Mouse (Mus musculus) embryonic facial prominence, embryonic 11.5 days (tissue): ENCODE data around the gene Agfg2. TPM values are rescaled to one million over a fixed set of nuclear protein-coding genes. Genes with fewer than 3 reads are reported as not detected.

Experiments used
- ATAC-seq: fragments of 200-750 bp; cut with Nextera tagmentation; replicated peaks from 2 replicates; pipeline ENCODE4 v1.8.0; 2017; ENCODE audit warnings: low read depth; ENCODE audit not compliant: insufficient number of reproducible peaks, low FRiP score, low TSS enrichment
- DNase-seq: peaks from one replicate; pipeline ENCODE4 v3.0.0-alpha.2; 2015; ENCODE audit warnings: low spot score
- H3K27ac ChIP-seq: fragments of 300-500 bp; sonication (generic); replicated peaks from 2 replicates; pipeline ENCODE4 v1.5.1; 2014; ENCODE audit warnings: mild to moderate bottlenecking, low read depth, low read length, control low read depth
- H3K27me3 ChIP-seq: fragments of 300-500 bp; sonication (generic); 2 replicates; pipeline ENCODE4 v1.6.1; 2014; ENCODE audit warnings: mild to moderate bottlenecking, low read length, moderate library complexity, mixed read lengths; ENCODE audit not compliant: control insufficient read depth, insufficient read depth
- H3K36me3 ChIP-seq: fragments of 300-500 bp; sonication (generic); replicated peaks from 2 replicates; pipeline ENCODE4 v1.6.1; 2014; ENCODE audit warnings: low read depth, mild to moderate bottlenecking, low read length, moderate library complexity, mixed read lengths; ENCODE audit not compliant: control insufficient read depth, insufficient read depth
- H3K4me1 ChIP-seq: fragments of 300-500 bp; sonication (generic); 2 replicates; pipeline ENCODE4 v1.6.1; 2014; ENCODE audit warnings: low read length, mixed read lengths; ENCODE audit not compliant: control insufficient read depth, insufficient read depth
- H3K4me2 ChIP-seq: fragments of 300-500 bp; sonication (generic); 2 replicates; pipeline ENCODE4 v1.6.1; 2014; ENCODE audit warnings: low read depth, mild to moderate bottlenecking, control low read depth, low read length, moderate library complexity
- H3K4me3 ChIP-seq: fragments of 300-500 bp; sonication (generic); 2 replicates; pipeline ENCODE4 v1.5.1; 2014; ENCODE audit warnings: low read depth, low read length, control low read depth
- H3K9ac ChIP-seq: fragments of 300-500 bp; sonication (generic); replicated peaks from 2 replicates; pipeline ENCODE4 v1.6.1; 2014; ENCODE audit warnings: mild to moderate bottlenecking, control low read depth, low read length
- H3K9me3 ChIP-seq: fragments of 300-500 bp; sonication (generic); replicated peaks from 2 replicates; pipeline ENCODE4 v1.6.1; 2016; ENCODE audit warnings: mild to moderate bottlenecking, low read length, inconsistent platforms, mixed read lengths; ENCODE audit not compliant: control insufficient read depth
- WGBS: fragments of 180-500 bp; shearing (Covaris S2); extraction: QIAGEN DNeasy Blood & Tissue Kit; methylation state at CpG from one replicate; pipeline ENCODE4 v1.1.7; 2014; 5-methylcytosine and 5-hydroxymethylcytosine counted together
- polyA plus RNA-seq: library from polyadenylated mRNA; unstranded; fragments of >200 nt; fragmentation: Nextera tagmentation; extraction: Ambion mirVana; gene quantifications from 2 replicates; pipeline ENCODE4 v1.2.1, GENCODE M21; 2014

Gene Agfg2
- polyA plus RNA-seq, 1 experiment from 2014 or later = 11.9 TPM

DNA sequence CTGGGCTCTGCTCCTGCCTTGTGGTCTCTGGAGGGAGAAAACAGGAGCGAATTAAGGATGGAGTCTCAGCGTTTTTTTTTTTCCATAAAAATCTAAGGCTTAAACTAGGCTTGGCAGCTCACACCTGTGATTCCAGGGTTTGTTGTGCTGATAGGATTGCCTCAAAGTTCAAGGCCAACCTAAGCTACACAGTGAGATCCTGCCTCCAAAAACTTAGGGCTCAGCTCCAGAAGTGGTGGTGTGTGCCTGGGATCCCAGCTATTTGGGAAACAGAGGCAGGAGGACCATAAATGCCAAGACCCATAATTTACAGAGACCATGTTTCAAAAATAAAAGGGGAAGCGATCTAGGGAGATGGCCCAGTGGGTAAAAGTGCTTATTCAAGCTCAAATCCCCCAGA, 75.2 kb downstream of the Agfg2 start:
- no peaks in the 10 kb centered on the region for H3K9me3 ChIP-seq
- 43% methylated on average over 3 of the region's 3 CpGs for WGBS
- no peaks in the 10 kb centered on the region for H3K27me3 ChIP-seq
- H3K9ac ChIP-seq = no peak overlapping the region
- DNase-seq = no peak
- H3K4me3 ChIP-seq = 0 out of 2 replicates have a peak overlapping the region, but pooled peaks have one; percentile 5
- 0 out of 2 replicates have a peak overlapping the region, but pooled peaks have one; percentile 1 for H3K27ac ChIP-seq
- peak overlapping the region; percentile 36 for H3K4me2 ChIP-seq
- H3K36me3 ChIP-seq = no peaks in the 10 kb centered on the region; the same call in 1 of the 2 replicates
- H3K4me1 ChIP-seq = peaks cover 16% of the 10 kb centered on the region
- ATAC-seq = no peak

DNA sequence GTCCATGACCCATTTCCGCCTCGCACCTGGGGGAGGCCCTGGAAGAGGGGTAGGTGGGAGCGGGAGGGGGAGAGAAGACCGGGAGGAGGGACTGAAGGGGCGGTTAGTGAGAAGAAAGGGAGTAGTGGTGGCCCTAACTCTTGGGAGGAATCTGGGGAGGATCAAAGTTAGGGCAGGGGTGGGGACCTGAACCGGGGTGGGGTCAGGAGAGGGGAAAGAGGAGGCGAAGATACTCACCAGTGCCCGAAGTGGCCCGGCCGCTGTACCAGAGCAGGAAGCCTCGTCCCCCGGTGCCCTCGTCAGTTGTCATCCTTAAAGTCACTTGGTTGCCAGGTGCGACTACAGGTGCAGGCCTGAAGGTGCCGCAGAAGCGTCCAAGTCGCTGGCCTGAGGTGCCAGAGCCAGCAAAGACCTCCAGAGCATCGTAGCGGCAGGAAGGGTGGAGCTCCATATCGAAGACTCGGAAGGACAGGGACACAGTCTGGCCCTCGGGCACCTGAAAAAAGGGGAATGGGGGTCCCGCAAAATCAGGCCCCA, 75.8 kb downstream of the Agfg2 start:
- Histone ChIP-seq H3K4me1 (peaks cover 16% of the 10 kb centered on the region), H3K9me3 (no peaks in the 10 kb centered on the region), H3K9ac (peak overlapping the region; percentile 32), H3K4me3 (peak overlapping the region; percentile 20; the same call in 1 of the 2 replicates), H3K4me2 (peak overlapping the region; percentile 36), H3K27ac (0 out of 2 replicates have a peak overlapping the region, but pooled peaks have one; percentile 1), H3K27me3 (no peaks in the 10 kb centered on the region), H3K36me3 (no peaks in the 10 kb centered on the region; the same call in 1 of the 2 replicates)
- 14% methylated on average over 23 of the region's 23 CpGs for WGBS
- DNase-seq = no peak
- no peak for ATAC-seq

DNA sequence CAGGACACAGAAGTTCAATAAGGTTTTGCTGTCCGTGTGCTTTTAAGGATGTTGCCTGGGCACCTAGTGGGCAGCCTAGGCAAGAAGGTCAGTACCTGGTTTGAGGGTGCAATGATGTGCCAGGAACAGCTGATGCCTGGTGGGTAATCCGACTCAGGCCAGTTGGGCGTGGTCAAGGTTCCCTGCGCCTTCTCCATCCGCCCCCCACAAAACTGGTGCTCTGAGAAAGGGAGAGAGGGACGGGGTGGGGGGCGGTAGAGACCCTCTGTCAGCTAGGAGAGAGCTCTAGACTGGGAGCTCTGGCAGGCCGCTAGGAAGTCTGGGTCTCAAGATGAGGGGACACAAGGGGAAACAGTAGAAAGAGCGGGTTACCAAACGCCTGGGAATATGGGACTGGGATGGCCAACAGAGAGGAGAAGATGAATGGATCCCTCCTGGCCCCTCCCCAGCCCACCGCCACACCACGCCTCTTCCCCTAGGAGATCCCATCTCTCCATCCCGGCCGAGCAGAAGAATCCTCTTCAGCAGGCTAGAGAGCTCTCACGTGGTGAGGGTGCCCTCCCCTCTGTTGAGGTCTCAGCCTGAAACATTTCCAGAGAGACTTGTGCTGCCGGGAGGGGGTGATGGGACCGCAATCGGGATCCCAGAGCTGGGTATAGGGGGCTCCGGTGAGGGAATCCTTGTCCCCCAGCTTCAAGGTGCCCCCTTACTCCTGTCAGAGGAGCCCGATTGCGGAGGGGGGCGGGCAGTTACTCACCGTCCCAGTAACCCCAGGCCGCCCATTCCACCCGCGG, 76.5 kb downstream of the Agfg2 start:
- DNase-seq = no peak
- no peak overlapping the region for H3K27ac ChIP-seq
- no peak for ATAC-seq

DNA sequence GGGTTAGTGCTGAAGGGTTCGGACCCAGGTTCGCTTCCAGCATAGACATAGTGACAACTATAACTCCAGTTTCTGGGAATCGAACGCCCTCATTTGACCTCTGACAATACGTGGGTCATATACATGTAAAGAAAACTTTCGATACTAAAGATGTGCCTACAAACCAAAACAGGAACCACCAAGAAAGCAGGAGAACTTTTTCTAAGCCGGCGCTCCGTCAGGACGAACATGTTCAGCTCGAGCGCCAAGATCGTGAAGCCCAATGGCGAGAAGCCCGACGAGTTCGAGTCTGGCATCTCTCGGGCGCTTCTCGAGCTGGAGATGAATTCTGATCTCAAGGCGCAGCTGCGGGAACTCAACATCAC, 83.2 kb downstream of the Agfg2 start:
- H3K27ac ChIP-seq = no peak overlapping the region
- 0% methylated on average over 22 of the region's 22 CpGs for WGBS
- H3K9me3 ChIP-seq = no peaks in the 10 kb centered on the region
- H3K27me3 ChIP-seq = no peaks in the 10 kb centered on the region
- peak overlapping the region; percentile 59 for H3K4me2 ChIP-seq
- DNase-seq (peak; percentile 58), ATAC-seq (no peak)
- no peaks in the 10 kb centered on the region for H3K4me1 ChIP-seq
- peak overlapping the region; percentile 64 for H3K4me3 ChIP-seq
- peak overlapping the region; percentile 39 for H3K9ac ChIP-seq
- H3K36me3 ChIP-seq = no peaks in the 10 kb centered on the region

More for the DNA sequence above, 76.5 kb downstream of the Agfg2 start:
- no peaks in the 10 kb centered on the region; the same call in 1 of the 2 replicates for H3K36me3 ChIP-seq
- H3K4me3 ChIP-seq = peak overlapping the region; percentile 20
- H3K9ac ChIP-seq = peak overlapping the region; percentile 32
- H3K4me2 ChIP-seq = peak overlapping the region; percentile 36
- H3K9me3 ChIP-seq = no peaks in the 10 kb centered on the region
- peaks cover 16% of the 10 kb centered on the region for H3K4me1 ChIP-seq
- 18% methylated on average over 26 of the region's 26 CpGs for WGBS
- no peaks in the 10 kb centered on the region for H3K27me3 ChIP-seq

DNA sequence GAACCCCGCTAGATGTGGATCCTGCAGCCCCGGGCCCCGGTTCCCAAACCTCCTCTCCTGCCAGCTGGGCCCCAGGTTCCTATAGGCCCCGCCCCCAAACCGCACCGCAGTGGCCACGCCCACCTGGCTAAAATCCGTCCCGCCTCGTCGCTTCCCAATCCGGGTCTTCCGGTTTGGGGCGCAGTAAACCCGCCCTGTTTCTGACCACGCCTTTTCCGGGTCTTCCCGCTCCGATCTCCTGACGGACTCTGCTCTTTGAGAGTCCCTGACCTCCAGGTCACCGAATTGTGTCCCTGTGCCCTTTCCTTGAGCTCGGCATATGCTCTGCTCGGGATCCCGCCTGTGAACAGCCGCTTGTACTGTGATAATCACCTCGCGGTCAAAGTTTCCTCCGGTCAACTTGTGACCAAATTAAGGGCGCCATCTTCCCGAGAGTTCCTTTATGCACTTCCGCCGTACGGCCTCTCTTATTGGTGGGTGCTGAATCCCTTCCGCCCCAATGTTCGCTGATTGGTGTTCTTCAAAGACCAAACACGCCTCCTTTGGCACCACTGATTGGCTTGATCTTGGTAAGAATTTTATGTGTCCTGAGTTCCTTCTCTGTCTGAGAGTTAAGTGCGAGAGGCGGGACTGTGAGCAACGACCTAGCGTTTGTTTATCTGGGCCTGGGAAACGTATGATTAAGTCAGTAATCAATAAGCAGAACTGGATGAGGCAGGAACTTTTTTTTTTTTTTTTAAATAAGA, 83.7 kb downstream of the Agfg2 start, which contains the start of gene Mospd3:
Gene Mospd3 (minus strand): TSS at position 440 of the 746 bp plus-strand sequence.
- DNase-seq (peak; percentile 98), ATAC-seq (peak; percentile 94)
- H3K27me3 ChIP-seq = no peaks in the 10 kb centered on the region
- H3K9ac ChIP-seq = peak within 1 kb of the TSS; percentile 61
- H3K9me3 ChIP-seq = no peaks in the 10 kb centered on the region
- no peaks in the 10 kb centered on the region for H3K36me3 ChIP-seq
- WGBS = under 1% methylated on average over 41 of the region's 41 CpGs
- peak within 1 kb of the TSS; percentile 64 for H3K4me3 ChIP-seq
- no peaks in the 10 kb centered on the region for H3K4me1 ChIP-seq
- H3K27ac ChIP-seq = 0 out of 2 replicates have a peak within 1 kb of the TSS, but pooled peaks have one; percentile 52
- H3K4me2 ChIP-seq = peak within 1 kb of the TSS; percentile 95

Other genes with a start within 250 kb of the Agfg2 start
- 0.04 and 0.06 TPM in 2 replicates for gene Zan, start 207.7 kb downstream of the Agfg2 start, polyA plus RNA-seq
- gene Pop7, start 182.2 kb downstream of the Agfg2 start, polyA plus RNA-seq = 54.0 and 55.9 TPM in 2 replicates
- gene Gigyf1, start 166.2 kb downstream of the Agfg2 start, polyA plus RNA-seq = 8.5 and 8.7 TPM in 2 replicates
- gene Epo, start 151.5 kb downstream of the Agfg2 start, polyA plus RNA-seq = 0.63 and 0.95 TPM in 2 replicates
- gene Gnb2, start 151.2 kb downstream of the Agfg2 start, polyA plus RNA-seq = 352 and 367 TPM in 2 replicates
- 6.5 and 9.3 TPM in 2 replicates for gene Actl6b, start 131.2 kb downstream of the Agfg2 start, polyA plus RNA-seq
- gene Tfr2, start 114.9 kb downstream of the Agfg2 start, polyA plus RNA-seq = 0.91 and 1.1 TPM in 2 replicates
- 17.4 and 19.4 TPM in 2 replicates for gene Mospd3, start 83.7 kb downstream of the Agfg2 start, polyA plus RNA-seq
- 133 and 142 TPM in 2 replicates for gene Pcolce, start 70.9 kb downstream of the Agfg2 start, polyA plus RNA-seq
- gene Fbxo24, start 55.7 kb downstream of the Agfg2 start, polyA plus RNA-seq = 0.13 TPM in 1 of 2 replicates, not detected in the other
- gene Lrch4, start 55.6 kb downstream of the Agfg2 start, polyA plus RNA-seq = 28.4 and 30.0 TPM in 2 replicates
- gene Gm20605, start 55.6 kb downstream of the Agfg2 start, polyA plus RNA-seq = 3.7 and 4.8 TPM in 2 replicates
- 2.8 and 5.2 TPM in 2 replicates for gene Sap25, start 43.4 kb downstream of the Agfg2 start, polyA plus RNA-seq
- gene Irs3, start 39.0 kb downstream of the Agfg2 start, polyA plus RNA-seq = 0.10 and 0.53 TPM in 2 replicates
- gene Nyap1, start 56.9 kb upstream of the Agfg2 start, polyA plus RNA-seq = 1.6 and 2.5 TPM in 2 replicates
- 76.1 and 78.8 TPM in 2 replicates for gene Tsc22d4, start 61.0 kb upstream of the Agfg2 start, polyA plus RNA-seq
- gene Ppp1r35, start 94.1 kb upstream of the Agfg2 start, polyA plus RNA-seq = 57.6 and 65.1 TPM in 2 replicates
- gene Mepce, start 102.9 kb upstream of the Agfg2 start, polyA plus RNA-seq = 11.5 and 12.5 TPM in 2 replicates
- gene Zcwpw1, start 103.1 kb upstream of the Agfg2 start, polyA plus RNA-seq = 22.0 and 23.1 TPM in 2 replicates
- gene Pilra, start 151.6 kb upstream of the Agfg2 start, polyA plus RNA-seq = 0.28 TPM in 1 of 2 replicates, not detected in the other
- 0.40 TPM in 1 of 2 replicates, not detected in the other for gene Pilrb1, start 173.4 kb upstream of the Agfg2 start, polyA plus RNA-seq
- gene Pilrb2, start 187.1 kb upstream of the Agfg2 start, polyA plus RNA-seq = not detected in 2 replicates
- gene Cyp3a13, start 236.9 kb upstream of the Agfg2 start, polyA plus RNA-seq = not detected in 2 replicates